Mouse (Mus musculus): Measurements from ENCODE around the gene Trpc3. TPM values are rescaled to one million over a fixed set of nuclear protein-coding genes. Genes with fewer than 3 reads are reported as not detected.
"Not testable (repeated sequence)": the region's sequence is repeated elsewhere in the genome, so short reads cannot be mapped to it uniquely, and the experiment has no call there.

Trpc3 gene
- polyA plus RNA-seq, 1 experiment from 2014 or later: 4.7 TPM

DNA sequence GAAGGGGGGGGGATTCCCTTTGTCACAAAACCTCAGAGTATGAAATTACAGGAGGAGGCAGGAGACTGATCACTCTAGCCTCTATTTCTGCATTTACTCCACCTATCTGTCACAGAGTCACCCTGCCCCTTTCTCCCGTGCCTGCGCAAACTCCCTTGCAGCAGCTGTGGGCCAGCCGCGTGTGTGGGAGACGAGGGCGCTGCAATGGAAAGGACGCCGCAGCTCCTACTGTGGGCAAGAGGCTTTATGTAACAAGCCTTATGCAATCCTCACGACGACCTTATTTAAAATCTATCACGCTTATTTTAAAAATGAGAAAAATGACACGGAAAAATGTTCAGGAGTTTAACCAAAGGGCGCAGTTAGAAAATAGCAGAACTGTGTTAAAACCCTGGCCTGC, 47.2 kb downstream of the Trpc3 start:
- H3K4me1 ChIP-seq: 0 out of 2 replicates have a peak, but pooled peaks cover 4% of the 10 kb centered on the region
- 73% methylated on average over 13 of the region's 13 CpGs for WGBS
- no peak for DNase-seq (ENCODE audit: low spot score)
- no peaks in the 10 kb centered on the region for H3K27me3 ChIP-seq (ENCODE audit: insufficient read depth, poor library complexity, severe bottlenecking)
- no peaks in the 10 kb centered on the region for H3K36me3 ChIP-seq
- no peak overlapping the region for H3K4me3 ChIP-seq
- no peaks in the 10 kb centered on the region for H3K9me3 ChIP-seq
- H3K27ac ChIP-seq: no peak overlapping the region

DNA sequence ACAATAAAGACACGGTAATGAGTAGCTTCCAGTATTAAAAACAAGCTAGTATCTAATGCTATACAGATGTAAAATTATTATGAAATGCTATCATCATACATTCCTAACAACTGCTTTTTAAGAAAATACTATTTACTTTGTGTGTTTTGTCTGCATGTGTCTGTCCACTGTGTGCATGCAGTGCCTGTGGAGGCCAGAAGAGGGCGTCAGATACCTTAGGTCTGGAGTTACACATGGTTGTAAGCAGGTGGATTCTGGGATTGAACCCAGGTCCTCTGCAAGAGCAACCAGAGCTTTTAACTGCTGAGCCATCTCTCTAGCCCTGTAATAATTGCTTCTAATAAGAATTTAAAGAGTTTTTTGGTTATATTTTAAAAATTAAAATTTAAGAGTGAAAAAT, 49.2 kb downstream of the Trpc3 start:
- WGBS: 62% methylated on average over 2 of the region's 2 CpGs
- Histone ChIP-seq H3K27me3 (ENCODE audit: insufficient read depth, poor library complexity, severe bottlenecking) (no peaks in the 10 kb centered on the region), H3K27ac (no peak overlapping the region), H3K4me3 (no peak overlapping the region), H3K36me3 (no peaks in the 10 kb centered on the region), H3K9me3 (no peaks in the 10 kb centered on the region), H3K4me1 (0 out of 2 replicates have a peak, but pooled peaks cover 4% of the 10 kb centered on the region)
- DNase-seq (ENCODE audit: low spot score): no peak

DNA sequence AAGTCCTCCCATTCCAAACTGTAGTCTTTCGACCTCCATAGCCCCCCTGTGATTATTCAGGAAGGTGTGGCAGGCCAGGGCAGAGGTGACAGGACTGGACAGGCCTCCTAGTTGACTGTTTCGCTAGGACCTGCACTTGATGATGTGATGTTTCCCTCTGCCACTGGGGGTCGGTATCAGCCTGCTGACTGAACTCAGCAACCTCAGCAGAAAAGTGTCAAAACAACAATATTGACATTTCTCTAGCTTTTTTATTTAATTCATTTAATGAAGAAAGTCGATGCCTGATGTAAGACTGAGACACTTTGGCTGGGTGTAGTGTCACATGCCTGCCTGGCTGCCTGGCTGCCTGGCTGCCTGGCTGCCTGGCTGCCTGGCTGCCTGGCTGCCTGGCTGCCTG, 54.5 kb downstream of the Trpc3 start:
- Histone ChIP-seq H3K27me3 (ENCODE audit: insufficient read depth, poor library complexity, severe bottlenecking) (no peaks in the 10 kb centered on the region), H3K4me1 (no peaks in the 10 kb centered on the region), H3K9me3 (no peaks in the 10 kb centered on the region), H3K27ac (no peak overlapping the region), H3K4me3 (no peak overlapping the region), H3K36me3 (no peaks in the 10 kb centered on the region)
- 15% methylated on average over 4 of the region's 4 CpGs for whole genome bisulfite sequencing
- DNase-seq (ENCODE audit: low spot score): no peak

DNA sequence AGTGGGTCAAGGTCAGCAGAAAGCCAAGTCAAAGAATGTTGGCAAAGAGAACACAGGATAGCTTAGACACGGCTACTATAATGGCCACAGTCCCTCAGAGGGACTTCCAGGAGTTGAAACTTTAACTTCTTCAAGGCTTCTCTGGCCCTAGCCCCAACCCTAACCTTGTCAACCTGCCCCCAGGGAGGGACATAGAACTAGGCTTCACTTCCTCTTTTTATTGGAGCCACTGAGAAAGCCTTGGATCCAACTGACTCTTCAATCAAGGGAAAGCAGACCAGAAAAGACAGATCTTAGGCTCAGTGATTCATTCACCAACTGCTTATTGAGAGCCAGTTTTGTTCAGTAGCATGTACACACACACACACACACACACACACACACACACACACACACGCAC, 63.2 kb downstream of the Trpc3 start:
- no peak overlapping the region for H3K4me3 ChIP-seq
- H3K27ac ChIP-seq: no peak overlapping the region
- DNase-seq (ENCODE audit: low spot score): no peak
- no peaks in the 10 kb centered on the region for H3K4me1 ChIP-seq
- no peaks in the 10 kb centered on the region for H3K9me3 ChIP-seq
- no peaks in the 10 kb centered on the region for H3K36me3 ChIP-seq
- no peaks in the 10 kb centered on the region for H3K27me3 ChIP-seq (ENCODE audit: insufficient read depth, poor library complexity, severe bottlenecking)
- WGBS: 75% methylated on average over 2 of the region's 2 CpGs

DNA sequence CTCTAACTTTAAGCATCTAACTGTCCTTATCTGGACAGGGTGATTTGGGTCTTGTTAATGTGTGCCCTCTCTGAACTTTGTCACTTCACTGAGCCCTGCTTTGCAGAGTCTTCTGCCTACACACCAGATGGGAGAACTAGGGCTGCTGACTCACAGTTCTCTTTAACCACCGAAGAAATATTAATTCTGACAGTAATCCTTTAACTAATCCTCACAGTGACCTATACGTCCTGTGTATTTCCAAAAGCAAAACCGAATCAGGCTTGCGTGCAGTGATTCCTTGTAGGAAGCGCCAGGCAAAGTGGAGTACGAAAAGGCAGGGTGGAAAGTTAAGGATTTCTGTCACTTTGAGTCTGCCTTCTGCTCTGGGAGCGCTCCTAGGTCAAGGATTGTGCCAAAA, 71.8 kb downstream of the Trpc3 start:
- H3K27ac ChIP-seq: no peak overlapping the region
- no peak overlapping the region for H3K4me3 ChIP-seq
- H3K4me1 ChIP-seq: no peaks in the 10 kb centered on the region
- no peaks in the 10 kb centered on the region for H3K27me3 ChIP-seq (ENCODE audit: insufficient read depth, poor library complexity, severe bottlenecking)
- no peaks in the 10 kb centered on the region for H3K9me3 ChIP-seq
- WGBS: 69% methylated on average over 7 of the region's 7 CpGs
- DNase-seq (ENCODE audit: low spot score): no peak
- no peaks in the 10 kb centered on the region for H3K36me3 ChIP-seq

DNA sequence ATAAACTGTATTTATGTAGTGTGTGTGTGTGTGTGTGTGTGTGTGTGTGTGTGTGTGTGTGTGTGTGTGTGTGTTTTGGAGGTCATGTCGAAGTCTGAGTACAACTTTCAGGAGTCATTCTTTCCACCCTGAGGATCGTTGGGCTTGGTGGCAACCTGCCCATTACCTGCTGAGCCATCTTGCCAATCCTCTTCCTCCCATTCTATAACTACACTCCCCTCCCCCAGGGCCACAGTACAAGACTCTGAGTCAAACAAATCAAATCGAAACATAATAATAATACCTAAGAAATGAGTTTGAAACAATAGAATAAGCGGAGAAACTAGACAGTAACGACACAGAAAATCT, 76.1 kb downstream of the Trpc3 start:
- Histone ChIP-seq H3K9me3 (no peaks in the 10 kb centered on the region), H3K4me1 (0 out of 2 replicates have a peak, but pooled peaks cover 4% of the 10 kb centered on the region), H3K36me3 (no peaks in the 10 kb centered on the region), H3K27me3 (ENCODE audit: insufficient read depth, poor library complexity, severe bottlenecking) (no peaks in the 10 kb centered on the region), H3K27ac (no peak overlapping the region), H3K4me3 (peak overlapping the region; percentile 76; the same call in 1 of the 2 replicates)
- DNase-seq (ENCODE audit: low spot score): no peak
- WGBS: 77% methylated on average over 4 of the region's 5 CpGs

DNA sequence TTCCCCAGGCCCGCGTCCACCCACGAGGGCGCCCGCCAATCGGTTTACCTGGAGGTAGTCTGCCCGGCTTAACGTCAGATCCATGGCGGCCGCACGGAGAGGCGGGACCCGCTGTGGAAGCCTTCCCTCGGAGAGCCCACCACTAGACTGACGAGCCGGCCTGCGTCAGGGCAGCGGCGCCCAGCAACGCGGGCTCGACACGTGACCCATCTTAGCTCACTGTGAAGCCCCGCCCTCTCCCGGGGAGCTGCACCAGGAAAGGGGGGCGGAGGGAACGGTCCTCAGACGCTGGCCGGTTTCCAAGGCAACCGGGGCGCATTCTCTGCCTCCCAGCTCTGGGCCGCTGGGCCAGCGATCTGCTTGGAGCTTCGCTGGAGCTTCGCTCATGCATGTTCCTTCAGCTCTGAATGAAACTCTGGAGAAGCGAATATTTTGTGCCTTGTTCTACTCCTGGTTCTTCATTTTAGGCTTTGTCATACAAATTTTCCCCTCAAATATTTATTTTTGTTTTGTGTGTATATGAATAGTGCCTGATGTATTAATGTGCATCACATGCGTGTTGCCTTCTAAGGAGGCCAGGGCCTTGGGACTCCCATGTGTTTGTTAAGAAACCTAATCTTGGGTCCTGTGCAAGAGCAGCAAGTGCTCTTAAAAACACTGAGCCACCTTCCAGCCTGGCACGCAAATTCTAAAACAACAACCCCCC, 76.6 kb downstream of the Trpc3 start, which contains the start of gene Bbs7:
Gene Bbs7, minus strand, starts transcription at position 276 of the 706 bp plus-strand sequence.
- Histone ChIP-seq H3K27me3 (ENCODE audit: insufficient read depth, poor library complexity, severe bottlenecking) (no peaks in the 10 kb centered on the region), H3K36me3 (no peaks in the 10 kb centered on the region), H3K4me1 (0 out of 2 replicates have a peak, but pooled peaks cover 4% of the 10 kb centered on the region), H3K27ac (peak within 1 kb of the TSS; percentile 88), H3K9me3 (no peaks in the 10 kb centered on the region), H3K4me3 (peak within 1 kb of the TSS; percentile 76)
- peak; percentile 97 for DNase-seq (ENCODE audit: low spot score)
- 4% methylated on average over 38 of the region's 38 CpGs for WGBS

DNA sequence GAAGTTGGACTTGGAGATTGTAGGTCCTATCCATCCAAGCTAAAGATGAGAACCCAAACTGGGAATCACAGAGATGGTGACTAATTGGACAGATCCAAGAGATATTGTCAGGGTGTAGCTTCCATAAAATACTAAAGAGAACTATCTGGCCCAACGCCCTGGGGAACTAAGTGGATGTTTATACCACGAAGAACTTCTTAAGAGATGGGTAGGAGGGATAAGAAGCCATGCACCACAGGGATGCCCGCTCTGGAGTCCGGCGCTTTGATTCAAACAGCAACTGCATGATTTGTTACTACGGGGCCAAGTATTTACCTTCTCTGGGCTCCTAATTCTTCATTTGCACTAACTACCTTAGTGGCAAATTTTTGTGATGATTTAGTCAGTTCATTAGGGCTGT, 77.3 kb downstream of the Trpc3 start:
- DNase-seq (ENCODE audit: low spot score): no peak
- Histone ChIP-seq H3K9me3 (no peaks in the 10 kb centered on the region), H3K4me3 (peak overlapping the region; percentile 76), H3K27me3 (ENCODE audit: insufficient read depth, poor library complexity, severe bottlenecking) (no peaks in the 10 kb centered on the region), H3K4me1 (0 out of 2 replicates have a peak, but pooled peaks cover 4% of the 10 kb centered on the region), H3K36me3 (no peaks in the 10 kb centered on the region), H3K27ac (peak overlapping the region; percentile 88)
- WGBS: 5% methylated on average over 6 of the region's 6 CpGs

DNA sequence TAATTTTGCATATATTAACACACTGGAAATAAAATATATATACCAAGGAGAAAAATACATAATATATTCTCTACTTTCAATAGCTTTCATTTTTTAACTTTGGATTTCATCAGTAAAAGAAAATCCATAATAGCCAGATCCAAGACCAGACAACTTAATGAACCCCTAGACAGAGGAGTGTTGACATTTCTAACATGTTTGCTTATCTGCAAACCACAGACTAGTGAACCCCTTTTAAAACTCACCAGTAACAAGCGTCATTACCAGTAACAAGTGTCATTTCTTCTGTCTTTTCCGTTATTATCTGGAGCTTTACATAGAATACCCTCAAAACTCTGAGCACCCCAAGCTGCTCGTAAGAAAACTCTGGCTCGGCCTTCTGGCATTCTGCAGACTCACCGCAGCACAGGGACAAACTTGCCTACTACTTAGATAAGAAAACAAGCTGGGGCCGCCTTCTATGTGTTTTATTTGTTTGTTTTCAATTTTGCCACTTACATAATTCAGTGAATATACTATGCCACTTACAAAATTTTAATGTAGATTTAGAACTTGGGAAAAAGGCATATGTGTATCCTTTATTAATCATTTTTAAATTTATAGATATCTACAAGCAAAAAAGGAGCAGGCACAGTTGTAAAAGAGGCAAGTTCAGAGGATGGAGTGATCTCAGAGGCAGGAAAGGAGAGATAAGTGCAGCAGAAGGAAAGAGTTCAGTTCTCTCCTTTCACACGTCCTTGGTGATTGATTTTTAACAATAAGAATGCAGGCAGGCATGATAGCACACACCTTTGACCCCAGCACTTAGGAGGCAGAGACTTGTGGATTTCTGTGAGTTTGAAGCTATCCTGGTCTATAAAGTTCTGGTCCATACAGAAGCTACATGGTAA, 83.8 kb downstream of the Trpc3 start:
- H3K27ac ChIP-seq: no peak overlapping the region
- H3K4me3 ChIP-seq: no peak overlapping the region
- no peak for DNase-seq (ENCODE audit: low spot score)
- no peaks in the 10 kb centered on the region for H3K9me3 ChIP-seq
- no peaks in the 10 kb centered on the region for H3K27me3 ChIP-seq (ENCODE audit: insufficient read depth, poor library complexity, severe bottlenecking)
- no peaks in the 10 kb centered on the region for H3K4me1 ChIP-seq
- WGBS: 47% methylated on average over 7 of the region's 7 CpGs
- no peaks in the 10 kb centered on the region for H3K36me3 ChIP-seq

DNA sequence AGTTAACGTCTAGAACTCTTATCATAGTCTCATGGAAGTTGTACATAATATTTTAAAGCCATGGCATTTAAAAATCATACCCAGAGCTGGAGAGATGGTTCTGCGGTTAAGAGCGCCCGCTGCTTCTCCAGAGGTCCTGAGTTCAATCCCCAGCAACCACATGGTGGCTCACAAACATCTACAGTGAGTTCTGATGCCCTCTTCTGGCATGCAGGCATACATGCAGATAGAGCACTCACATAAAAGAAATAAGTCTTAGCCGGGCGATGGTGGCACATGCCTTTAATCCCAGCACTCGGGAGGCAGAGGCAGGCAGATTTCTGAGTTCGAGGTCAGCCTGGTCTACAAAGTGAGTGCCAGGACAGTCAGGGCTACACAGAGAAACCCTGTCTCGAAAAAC, 90.2 kb downstream of the Trpc3 start:
- H3K27ac ChIP-seq; H3K36me3 ChIP-seq; DNase-seq (ENCODE audit: low spot score); H3K27me3 ChIP-seq (ENCODE audit: insufficient read depth, poor library complexity, severe bottlenecking); H3K4me3 ChIP-seq; H3K9me3 ChIP-seq; H3K4me1 ChIP-seq: not testable (repeated sequence)
- WGBS: 89% methylated on average over 8 of the region's 9 CpGs

DNA sequence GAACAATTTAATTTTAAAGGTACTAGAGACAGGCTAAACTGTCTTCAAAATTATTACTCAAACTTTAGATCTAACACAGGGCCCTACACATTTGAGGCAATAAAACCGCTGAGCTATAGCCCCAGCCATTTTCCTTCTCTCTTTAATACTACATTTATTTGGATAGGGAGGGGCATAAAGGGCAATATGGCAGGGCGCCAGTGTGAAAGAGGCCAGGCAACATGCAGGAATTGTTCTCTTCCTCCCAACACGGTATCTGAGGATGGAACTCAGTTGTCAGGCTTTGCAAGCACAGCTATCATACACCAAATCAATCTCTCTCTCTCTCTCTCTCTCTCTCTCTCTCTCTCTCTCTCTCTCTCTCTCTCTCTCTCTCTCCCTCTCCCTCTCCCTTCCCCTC, 91.2 kb downstream of the Trpc3 start:
- 80% methylated on average over 3 of the region's 3 CpGs for WGBS
- no peaks in the 10 kb centered on the region for H3K4me1 ChIP-seq
- H3K4me3 ChIP-seq: no peak overlapping the region
- H3K27me3 ChIP-seq (ENCODE audit: insufficient read depth, poor library complexity, severe bottlenecking): no peaks in the 10 kb centered on the region
- no peak for DNase-seq (ENCODE audit: low spot score)
- no peaks in the 10 kb centered on the region for H3K36me3 ChIP-seq
- H3K27ac ChIP-seq: no peak overlapping the region
- H3K9me3 ChIP-seq: no peaks in the 10 kb centered on the region

DNA sequence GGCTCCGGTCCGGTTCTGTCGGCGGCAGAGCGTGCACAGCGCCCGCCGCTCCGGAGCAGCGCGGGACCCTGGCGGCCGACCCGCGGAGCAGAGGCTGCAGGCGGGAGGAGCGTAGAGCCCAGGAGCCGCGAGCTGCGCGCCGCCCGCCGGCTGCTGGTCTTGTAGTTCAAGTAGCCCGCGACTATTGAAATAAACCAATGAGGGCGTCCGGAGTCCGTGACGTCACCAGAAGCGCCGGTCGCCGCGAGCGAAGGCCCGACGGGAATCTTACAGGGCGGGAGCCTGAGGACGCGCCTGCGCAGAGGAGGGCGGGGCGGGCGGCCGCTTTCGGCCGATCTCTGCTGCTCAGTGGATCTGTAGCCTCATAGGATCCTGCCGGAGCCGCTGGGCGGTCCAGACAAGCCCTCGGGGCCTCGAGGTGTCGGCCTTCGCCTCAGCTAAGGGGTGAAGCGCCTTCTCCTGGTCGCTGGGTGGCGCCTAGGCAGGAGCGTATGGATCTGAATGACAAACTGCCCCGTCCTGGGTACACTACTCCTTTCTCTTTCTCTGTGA, 118.1 kb downstream of the Trpc3 start, which contains the start of gene Ccna2:
Gene Ccna2, minus strand, starts transcription at position 324 of the 552 bp plus-strand sequence.
- Histone ChIP-seq H3K4me1 (peaks cover 13% of the 10 kb centered on the region), H3K4me3 (peak within 1 kb of the TSS; percentile 98), H3K9me3 (no peaks in the 10 kb centered on the region), H3K27ac (peak within 1 kb of the TSS; percentile 92), H3K27me3 (ENCODE audit: insufficient read depth, poor library complexity, severe bottlenecking) (no peaks in the 10 kb centered on the region), H3K36me3 (peaks cover 35% of the 10 kb centered on the region)
- under 1% methylated on average over 60 of the region's 60 CpGs for WGBS
- peak; percentile 100 for DNase-seq (ENCODE audit: low spot score)

DNA sequence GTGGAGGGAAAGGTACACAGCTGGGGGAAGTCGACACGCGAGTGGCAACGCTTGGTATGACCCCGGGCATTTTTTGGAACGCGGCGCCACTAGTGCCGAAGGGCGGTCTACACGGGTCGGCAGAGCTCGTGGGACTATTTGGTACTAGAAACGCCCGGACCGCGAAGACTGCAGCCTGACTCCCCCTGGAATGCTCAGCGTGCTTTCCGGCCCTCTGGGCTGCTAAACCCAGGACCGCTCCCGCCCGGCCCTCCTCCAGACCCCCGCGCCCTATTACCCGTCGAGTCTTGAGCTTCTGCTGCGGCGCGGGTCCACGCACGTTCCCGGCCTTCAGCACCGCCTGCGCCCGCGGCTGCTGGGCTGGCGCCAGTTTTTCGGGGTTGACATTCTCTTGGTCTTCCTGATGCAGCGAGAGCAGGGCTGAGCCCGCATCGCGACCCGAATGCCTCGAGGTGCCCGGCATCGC, 118.6 kb downstream of the Trpc3 start:
- peak overlapping the region; percentile 92 for H3K27ac ChIP-seq
- no peaks in the 10 kb centered on the region for H3K27me3 ChIP-seq (ENCODE audit: insufficient read depth, poor library complexity, severe bottlenecking)
- under 1% methylated on average over 46 of the region's 46 CpGs for WGBS
- peaks cover 13% of the 10 kb centered on the region for H3K4me1 ChIP-seq
- no peak for DNase-seq (ENCODE audit: low spot score)
- peak overlapping the region; percentile 98 for H3K4me3 ChIP-seq
- peaks cover 40% of the 10 kb centered on the region for H3K36me3 ChIP-seq
- no peaks in the 10 kb centered on the region for H3K9me3 ChIP-seq

All from heart, embryonic 10.5 days (tissue).